Mouse (Mus musculus) G1E (cell line): ENCODE measurements at regions not wholly inside any gene's neighbourhood (a gene's known extent, or its start where the extent isn't known, plus 50 kb on each side); places are given as distances from the start of the nearest gene placed in this dataset.

Experiments used
- ATAC-seq: 2 replicates; pipeline ENCODE4 v1.8.0; 2016; ENCODE audit warnings: mild to moderate bottlenecking; ENCODE audit not compliant: insufficient number of reproducible peaks, poor library complexity, low FRiP score, severe bottlenecking; ENCODE audit errors: extremely low read depth
- DNase-seq: peaks from one replicate; pipeline ENCODE4 v3.0.0; 2012; ENCODE audit warnings: low spot score
- H3K27me3 ChIP-seq: 2 replicates; pipeline ENCODE4 v1.6.1; 2012; ENCODE audit warnings: mild to moderate bottlenecking, low read length, inconsistent platforms; ENCODE audit not compliant: insufficient read depth
- H3K36me3 ChIP-seq: replicated peaks from 2 replicates; pipeline ENCODE3; 2012; ENCODE audit warnings: mild to moderate bottlenecking, inconsistent platforms
- H3K4me1 ChIP-seq: 2 replicates; pipeline ENCODE4 v1.6.1; 2012; ENCODE audit warnings: low read depth, low read length, inconsistent platforms, mixed read lengths; ENCODE audit not compliant: insufficient read depth
- H3K4me3 ChIP-seq: 2 replicates; pipeline ENCODE4 v1.5.1; 2012; ENCODE audit warnings: low read depth, mild to moderate bottlenecking, inconsistent platforms, low read length, moderate library complexity, mixed read lengths
- H3K9me3 ChIP-seq: replicated peaks from 2 replicates; pipeline ENCODE4 v1.6.1; 2012; ENCODE audit warnings: inconsistent platforms
- CTCF ChIP-seq: IDR thresholded peaks from 2 replicates; pipeline ENCODE4 v1.5.1; 2012; ENCODE audit warnings: low read depth, low read length, inconsistent platforms, mixed read lengths
- GATA1 ChIP-seq: IDR thresholded peaks from 2 replicates; pipeline ENCODE4 v1.6.1; 2012; ENCODE audit warnings: borderline replicate concordance, low read length, inconsistent platforms, mixed read lengths
- GATA2 ChIP-seq: IDR thresholded peaks from 2 replicates; pipeline ENCODE4 v1.6.1; 2012; ENCODE audit warnings: low read depth, low read length, inconsistent platforms, borderline replicate concordance
- POLR2AphosphoS5 ChIP-seq: IDR thresholded peaks from 2 replicates; pipeline ENCODE4 v1.6.1; 2012; ENCODE audit warnings: low read depth, low read length, inconsistent platforms; ENCODE audit not compliant: insufficient replicate concordance
- TAL1 ChIP-seq: conservative IDR thresholded peaks from 2 replicates; pipeline ENCODE4 v1.6.1; 2012; ENCODE audit warnings: low read depth, low read length, inconsistent platforms, mixed read lengths

DNA sequence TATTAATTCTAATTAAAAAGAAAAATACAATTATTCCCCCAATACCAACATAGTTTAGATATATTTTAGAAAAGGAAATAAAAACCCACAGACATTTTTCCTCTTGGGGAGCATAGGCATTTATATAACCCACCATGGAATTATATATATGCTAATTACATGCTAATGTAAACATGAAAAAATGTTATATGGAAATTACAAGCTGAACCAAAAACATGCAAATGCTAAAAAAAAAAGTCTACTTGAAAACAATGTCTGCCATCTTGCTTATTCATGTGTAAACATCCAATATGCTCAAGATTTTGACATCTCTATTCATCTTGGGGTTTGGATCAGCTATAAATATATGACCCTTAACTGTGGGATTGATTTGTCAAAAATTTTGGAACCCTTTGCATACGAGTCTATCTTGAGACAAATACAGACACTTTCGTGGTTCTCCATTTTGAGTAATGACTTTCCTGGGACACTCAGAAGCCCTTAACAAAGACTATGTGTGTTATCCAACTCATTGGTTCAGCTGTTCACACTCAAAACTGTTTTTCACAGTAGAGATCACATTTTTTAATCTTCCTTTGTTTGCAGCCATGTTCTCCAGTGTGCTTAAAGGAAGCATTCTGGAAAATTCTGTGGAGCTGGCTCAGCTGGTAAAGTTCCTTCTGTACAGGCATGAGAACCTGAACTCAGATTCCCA is 208.0 kb downstream of the Gm11361 start:
- Histone ChIP-seq H3K4me3 (no peak overlapping the region), H3K4me1 (no peaks in the 10 kb centered on the region), H3K36me3 (no peaks in the 10 kb centered on the region), H3K27me3 (no peaks in the 10 kb centered on the region), H3K9me3 (no peaks in the 10 kb centered on the region)
- ATAC-seq: no peak
- TF ChIP-seq TAL1 (no peak), GATA1 (no peak), GATA2 (no peak), POLR2AphosphoS5 (no peak), CTCF (no peak)
- DNase-seq: no peak

DNA sequence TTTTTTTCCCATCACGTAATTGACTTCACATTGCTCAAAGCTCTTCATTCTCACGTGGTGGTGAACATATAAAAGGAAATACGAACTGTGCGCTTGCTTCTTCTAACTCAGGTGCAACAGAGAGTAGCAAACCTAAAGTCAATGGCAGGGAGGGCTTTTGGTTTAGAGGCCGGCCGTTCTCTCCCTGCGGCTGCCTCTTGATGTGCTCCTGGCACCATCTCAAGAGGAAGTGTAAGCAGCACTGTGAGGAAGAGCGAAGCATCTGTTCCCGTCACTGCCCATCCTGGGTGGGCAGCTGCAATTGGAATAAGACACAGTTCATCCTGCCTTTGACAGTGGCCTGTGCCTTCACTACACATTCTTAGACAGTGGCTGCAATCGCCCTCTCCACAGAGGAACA is 204.0 kb downstream of the Gm11361 start:
- no peaks in the 10 kb centered on the region for H3K36me3 ChIP-seq
- H3K4me3 ChIP-seq: no peak overlapping the region
- H3K27me3 ChIP-seq: no peaks in the 10 kb centered on the region
- no peak for TF ChIP-seq TAL1
- TF ChIP-seq GATA2: no peak
- no peak for TF ChIP-seq GATA1
- no peak for TF ChIP-seq POLR2AphosphoS5
- no peak for TF ChIP-seq CTCF
- DNase-seq (no peak), ATAC-seq (no peak)
- H3K4me1 ChIP-seq: no peaks in the 10 kb centered on the region
- H3K9me3 ChIP-seq: no peaks in the 10 kb centered on the region

DNA sequence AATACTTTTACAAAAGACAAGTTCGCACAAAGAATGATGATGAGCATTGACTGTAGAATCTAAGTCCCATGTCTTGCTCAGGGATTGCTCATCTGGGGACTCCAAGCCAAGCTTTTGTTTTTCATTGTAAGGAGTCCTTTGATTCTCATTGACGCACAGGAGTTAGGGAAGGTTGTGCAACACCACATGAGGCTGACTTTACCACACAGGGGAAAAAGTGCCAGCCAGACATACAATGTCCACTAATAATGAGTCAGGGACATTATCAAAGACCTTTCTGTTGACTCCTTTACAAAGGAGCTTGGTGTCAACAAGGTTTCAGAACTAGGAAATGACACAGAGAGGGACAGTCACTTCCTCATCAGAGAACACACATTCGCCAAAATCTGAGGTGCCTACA is 200.1 kb downstream of the Gm11361 start:
- no peaks in the 10 kb centered on the region for H3K4me1 ChIP-seq
- ATAC-seq: no peak
- no peaks in the 10 kb centered on the region for H3K9me3 ChIP-seq
- no peaks in the 10 kb centered on the region for H3K27me3 ChIP-seq
- no peak for TF ChIP-seq GATA1
- no peak for TF ChIP-seq CTCF
- no peak for TF ChIP-seq POLR2AphosphoS5
- TF ChIP-seq GATA2: no peak
- TF ChIP-seq TAL1: no peak
- no peak for DNase-seq
- no peaks in the 10 kb centered on the region for H3K36me3 ChIP-seq
- no peak overlapping the region for H3K4me3 ChIP-seq

DNA sequence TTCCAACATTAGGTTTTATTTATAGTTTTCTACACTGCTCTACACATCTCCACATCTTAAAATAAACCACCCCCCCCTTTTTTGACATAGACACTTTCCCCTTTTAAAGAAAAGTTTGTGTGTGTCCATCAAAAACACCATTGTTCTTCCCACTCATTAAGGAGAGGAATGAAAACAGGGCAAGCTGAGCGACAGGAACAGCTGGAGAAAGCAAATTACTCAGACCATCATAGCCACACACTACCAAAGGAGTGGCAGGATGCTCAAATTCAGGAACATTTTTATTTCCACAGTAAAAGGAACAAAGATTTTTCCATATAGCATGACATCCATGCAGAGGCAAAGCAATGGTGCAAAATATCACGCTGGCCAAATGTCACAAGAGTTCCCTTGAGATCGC is 198.6 kb downstream of the Gm11361 start:
- no peak for TF ChIP-seq GATA2
- TF ChIP-seq TAL1: no peak
- no peak for TF ChIP-seq POLR2AphosphoS5
- no peak for TF ChIP-seq CTCF
- no peak for TF ChIP-seq GATA1
- Histone ChIP-seq H3K4me3 (no peak overlapping the region), H3K36me3 (no peaks in the 10 kb centered on the region), H3K4me1 (no peaks in the 10 kb centered on the region), H3K27me3 (no peaks in the 10 kb centered on the region), H3K9me3 (no peaks in the 10 kb centered on the region)
- DNase-seq: no peak
- no peak for ATAC-seq

DNA sequence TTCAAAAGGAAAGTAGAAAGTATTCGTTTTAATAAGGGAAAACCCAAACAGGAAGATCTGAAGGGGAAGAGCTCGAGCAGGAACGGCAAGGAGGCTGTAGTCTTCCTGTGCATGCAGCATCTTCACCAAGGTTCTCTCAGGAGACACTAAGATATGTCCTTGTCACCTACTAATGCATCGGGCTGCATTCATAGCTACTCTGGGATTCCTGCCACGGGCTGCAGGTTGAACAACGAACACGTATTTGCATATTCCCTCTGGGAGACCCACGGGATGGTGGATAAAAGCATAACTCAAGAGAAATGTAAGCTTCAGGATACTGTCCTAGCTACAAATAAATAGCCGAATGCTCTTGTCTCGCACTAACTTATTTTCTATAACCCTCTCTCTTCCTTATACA is 197.7 kb downstream of the Gm11361 start:
- no peak overlapping the region for H3K4me3 ChIP-seq
- H3K27me3 ChIP-seq: no peaks in the 10 kb centered on the region
- no peaks in the 10 kb centered on the region for H3K36me3 ChIP-seq
- DNase-seq: no peak
- ATAC-seq: no peak
- TF ChIP-seq CTCF (no peak), GATA1 (no peak), GATA2 (no peak), POLR2AphosphoS5 (no peak), TAL1 (no peak)
- H3K4me1 ChIP-seq: no peaks in the 10 kb centered on the region
- H3K9me3 ChIP-seq: no peaks in the 10 kb centered on the region

DNA sequence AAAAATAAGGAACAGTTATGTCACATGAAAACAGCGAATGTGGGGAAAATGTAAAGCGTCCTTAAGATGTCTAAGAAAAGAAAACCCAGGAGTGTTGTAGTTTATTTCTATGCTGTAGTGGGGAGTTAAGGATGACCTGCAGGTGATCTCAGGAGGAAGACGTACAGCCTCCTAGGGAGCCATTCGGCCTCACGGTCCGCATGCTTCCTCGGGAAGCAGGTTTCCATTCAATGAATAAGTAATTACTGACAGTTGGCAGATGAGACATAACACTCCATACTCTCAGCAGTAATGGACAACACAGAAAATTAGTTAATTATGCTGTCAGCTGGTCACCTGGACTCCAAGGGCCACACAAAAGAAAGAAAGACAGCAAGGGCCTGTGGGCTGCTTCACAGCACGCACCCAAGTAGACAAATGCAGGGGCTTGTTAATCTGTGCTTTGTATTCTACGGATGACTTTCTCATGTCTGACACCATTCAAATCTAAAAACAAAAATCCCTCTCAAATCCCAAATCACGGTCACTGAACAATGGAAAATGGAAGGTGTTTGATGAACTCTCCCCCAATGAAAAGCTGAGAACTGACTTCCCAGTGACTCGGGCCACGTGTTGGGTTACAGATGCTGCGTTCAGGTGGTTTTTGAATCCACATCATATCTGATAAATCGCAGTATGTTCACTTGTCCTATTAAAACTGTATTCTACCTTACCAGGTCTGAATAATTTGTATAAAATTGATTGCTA is 193.5 kb downstream of the Gm11361 start:
- DNase-seq (no peak), ATAC-seq (no peak)
- Histone ChIP-seq H3K27me3 (no peaks in the 10 kb centered on the region), H3K4me1 (no peaks in the 10 kb centered on the region), H3K4me3 (no peak overlapping the region), H3K9me3 (no peaks in the 10 kb centered on the region), H3K36me3 (no peaks in the 10 kb centered on the region)
- TF ChIP-seq GATA2 (no peak), GATA1 (no peak), CTCF (no peak), TAL1 (no peak), POLR2AphosphoS5 (no peak)
